Mouse (Mus musculus): ENCODE data around the gene Tmem230.

Gene Tmem230

DNA sequence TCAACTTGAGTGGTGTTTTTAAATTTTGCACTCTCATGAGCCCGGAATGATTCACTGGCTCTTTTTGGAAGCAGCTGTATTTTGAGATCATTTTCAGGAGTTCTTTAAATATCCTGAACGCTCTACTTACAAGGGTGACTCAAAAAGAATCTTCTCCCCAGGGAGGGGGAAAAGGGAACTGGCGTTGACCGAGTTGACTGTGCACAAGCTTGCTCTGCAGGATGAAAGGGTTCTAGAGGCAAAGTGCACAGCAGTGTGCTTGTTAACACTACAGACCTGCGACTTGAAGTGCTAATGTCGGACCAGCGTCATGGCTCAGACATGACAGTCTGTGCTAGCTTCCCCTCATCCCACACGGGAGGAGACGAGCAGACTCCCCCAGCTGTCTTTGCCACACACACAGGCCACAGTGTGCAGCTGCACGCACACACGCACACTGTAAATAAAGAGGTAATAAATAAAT, 26.0 kb downstream of the Tmem230 start:
- no peak for DNase-seq

DNA sequence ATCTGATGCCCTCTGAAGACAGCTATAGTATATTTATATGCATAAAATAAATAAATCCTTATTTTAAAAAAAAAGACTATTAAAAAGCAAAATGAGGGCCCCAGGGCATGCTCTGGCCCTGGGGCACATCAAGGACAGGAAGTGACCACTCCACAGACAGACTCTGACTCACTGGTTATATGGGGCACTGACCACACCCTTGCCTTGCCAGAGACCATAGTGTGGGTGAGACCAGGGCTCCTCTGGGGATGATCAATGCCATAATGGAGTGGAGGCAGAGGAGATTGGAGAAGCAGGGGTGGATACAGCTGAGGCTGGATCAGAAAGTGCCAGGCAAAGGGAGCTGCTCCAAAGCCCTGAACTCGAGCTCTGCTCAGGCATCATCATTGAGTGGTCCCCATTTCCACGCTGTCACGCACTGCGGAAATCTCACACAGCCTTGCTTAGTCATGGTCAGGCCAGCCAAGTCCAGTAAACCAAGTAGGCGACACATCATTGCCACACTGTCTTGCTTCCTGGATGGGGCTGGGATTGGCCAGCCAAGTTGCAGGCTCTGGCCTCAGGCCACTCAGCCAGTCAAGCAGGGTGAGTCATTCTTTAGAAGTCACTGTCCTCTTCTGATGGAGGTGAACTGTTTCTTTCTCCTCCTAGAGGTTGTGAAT, 35.5 kb downstream of the Tmem230 start:
- DNase-seq: no peak

DNA sequence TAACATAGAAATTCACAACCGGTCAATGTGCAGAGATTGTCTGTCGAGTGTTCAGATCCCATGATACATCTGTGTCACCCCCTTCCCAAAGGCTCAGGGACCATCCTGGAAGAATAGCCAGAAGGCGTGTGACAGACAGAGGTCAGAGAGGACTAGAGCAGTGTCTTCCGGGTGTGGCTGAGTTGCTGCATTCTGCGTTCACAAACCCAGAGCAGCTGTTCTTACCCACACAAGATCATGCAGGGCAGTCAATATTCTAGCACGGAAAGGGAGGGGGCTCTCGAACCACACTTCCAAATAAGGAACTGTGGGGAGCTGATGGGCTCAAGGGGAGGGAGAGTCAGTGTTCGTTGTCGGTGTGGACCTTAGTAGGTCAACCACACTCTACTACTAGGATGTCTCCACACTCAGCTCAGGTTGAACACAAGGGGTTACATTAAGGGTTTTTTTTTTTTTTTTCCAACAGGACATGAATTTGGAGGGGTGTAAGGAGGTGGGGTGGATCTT, 36.7 kb downstream of the Tmem230 start:
- DNase-seq: no peak

GRCm38 (mm10) chr2:132208246-132208881, 39.2 kb downstream of the Tmem230 start:
- DNase-seq: no peak

DNA sequence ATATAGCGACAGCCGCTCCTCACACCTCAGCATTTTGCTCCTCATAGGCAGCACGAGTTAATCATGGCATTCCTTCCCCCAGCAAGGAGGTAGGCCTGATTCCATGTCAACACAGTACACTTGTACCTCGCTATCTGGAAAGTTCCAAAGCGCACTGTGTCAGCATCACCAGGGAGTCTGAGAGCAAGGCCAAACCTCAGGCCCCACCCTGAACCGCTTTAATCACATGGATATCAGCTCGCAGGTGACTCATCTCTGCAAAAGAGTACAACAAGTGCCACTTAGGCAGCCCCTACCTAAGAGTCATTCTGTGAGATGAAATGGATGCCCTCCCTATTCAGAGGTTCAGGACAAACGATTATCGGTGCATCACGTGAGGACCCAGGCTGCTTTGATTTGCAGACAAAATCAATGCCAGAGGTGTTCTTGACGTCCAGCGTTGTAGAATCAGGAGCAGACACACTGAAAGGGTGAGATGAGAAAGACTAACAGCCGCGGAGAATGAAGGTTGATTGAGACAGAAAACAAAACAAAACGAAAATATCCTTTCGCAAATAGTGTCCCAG, 41.2 kb downstream of the Tmem230 start:
- no peak for DNase-seq

DNA sequence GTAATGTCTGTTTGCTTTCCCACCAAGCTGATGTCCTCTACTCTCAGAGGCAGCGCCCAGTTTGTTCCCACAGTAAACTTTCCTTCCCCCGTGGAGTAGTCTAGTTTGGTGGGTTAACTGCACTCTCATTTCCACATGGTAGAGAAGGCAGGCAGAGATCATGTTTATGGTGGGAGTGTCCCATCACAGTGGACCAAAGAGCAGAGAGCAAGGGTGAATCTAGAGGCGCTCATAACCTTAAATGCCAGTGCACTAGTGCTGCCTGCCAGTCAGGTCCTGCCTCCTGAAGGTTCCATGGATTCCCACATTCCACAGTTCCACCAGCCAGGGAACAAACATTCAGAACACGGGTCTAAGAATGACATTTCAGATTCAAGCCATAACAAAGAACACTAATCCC, 42.1 kb downstream of the Tmem230 start:
- no peak for DNase-seq

DNA sequence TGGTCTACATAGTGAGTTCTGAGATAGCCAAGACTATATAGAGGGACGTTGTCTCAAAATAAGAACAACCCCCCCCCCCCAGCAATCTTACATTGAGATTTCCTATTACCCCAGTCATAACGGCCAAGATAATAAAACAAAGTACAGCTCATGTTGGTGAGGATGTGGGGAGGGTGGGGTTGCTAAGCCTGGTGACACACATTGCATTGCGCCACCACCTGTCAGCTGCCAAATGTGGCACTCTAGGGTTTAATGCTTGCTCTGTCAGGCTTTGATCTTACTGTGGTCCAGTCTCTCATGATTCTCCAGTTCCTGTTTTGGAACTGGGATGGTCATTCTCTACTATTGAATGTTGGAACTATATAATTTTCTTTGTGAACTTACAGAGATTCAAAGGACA, 43.8 kb downstream of the Tmem230 start:
- DNase-seq: no peak

DNA sequence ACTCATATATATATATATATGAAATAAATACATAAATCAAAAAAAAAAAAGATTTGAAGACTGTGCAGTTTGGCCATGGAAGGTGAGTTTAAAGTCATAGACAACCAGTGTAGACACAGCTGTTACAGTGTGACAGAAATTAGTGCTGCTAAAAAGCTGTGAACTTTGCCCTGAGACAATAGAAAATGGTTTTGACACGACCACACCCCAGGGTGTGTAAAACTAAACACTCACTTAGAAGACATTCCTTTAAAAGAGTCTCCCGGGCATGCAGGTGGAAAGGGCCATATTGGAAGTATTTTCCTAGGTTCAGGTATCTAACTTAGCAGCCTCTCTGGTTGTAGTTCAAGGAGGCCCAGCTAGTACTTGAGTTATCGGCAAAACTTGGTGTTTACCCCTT, 44.4 kb downstream of the Tmem230 start:
- no peak for DNase-seq

DNA sequence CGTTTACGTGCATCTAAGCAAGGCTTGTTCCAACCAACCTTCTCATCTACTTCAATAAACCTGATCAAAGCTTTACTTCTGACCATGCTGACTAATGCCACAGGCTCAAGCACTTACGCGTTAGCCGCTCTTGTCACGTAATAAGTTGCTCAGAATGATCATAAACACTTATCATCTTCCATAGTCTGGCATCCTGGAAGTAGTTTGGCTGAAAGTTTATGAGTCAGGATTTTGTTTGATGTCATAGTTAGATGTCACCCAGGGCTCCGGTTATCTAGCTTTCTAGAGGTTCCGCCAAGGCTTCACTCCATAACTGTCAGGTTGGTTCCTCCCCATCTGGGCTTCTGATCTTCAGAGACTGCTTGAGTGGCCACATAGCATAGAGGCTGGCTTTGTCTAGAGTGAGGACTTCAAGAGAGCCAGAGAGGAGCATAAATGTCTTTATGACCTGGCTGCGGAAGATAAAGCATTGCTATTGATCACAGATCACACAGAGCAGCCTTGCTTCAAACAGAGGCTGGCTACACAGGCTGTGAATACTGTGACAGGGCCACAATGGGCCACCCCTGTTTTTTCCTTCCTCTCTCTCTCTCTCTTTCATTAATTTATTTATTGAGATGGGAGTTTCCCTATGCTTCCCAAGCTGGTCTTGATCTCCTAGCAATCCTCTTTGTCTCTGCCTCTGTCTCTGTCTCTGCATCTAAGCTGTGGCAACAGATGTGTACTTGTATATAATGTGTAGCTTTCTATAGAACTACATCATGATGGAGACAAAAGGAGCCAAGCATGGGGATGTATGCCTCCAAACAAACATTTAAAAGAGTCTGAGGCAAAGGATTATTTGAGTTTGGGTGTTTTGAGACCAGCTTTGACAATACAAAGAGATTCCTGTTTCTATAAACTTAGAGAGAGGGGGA, 49.3 kb downstream of the Tmem230 start:
- DNase-seq: no peak

GRCm38 (mm10) chr2:132195602-132196001, 52.0 kb downstream of the Tmem230 start:
- DNase-seq: no peak

DNA sequence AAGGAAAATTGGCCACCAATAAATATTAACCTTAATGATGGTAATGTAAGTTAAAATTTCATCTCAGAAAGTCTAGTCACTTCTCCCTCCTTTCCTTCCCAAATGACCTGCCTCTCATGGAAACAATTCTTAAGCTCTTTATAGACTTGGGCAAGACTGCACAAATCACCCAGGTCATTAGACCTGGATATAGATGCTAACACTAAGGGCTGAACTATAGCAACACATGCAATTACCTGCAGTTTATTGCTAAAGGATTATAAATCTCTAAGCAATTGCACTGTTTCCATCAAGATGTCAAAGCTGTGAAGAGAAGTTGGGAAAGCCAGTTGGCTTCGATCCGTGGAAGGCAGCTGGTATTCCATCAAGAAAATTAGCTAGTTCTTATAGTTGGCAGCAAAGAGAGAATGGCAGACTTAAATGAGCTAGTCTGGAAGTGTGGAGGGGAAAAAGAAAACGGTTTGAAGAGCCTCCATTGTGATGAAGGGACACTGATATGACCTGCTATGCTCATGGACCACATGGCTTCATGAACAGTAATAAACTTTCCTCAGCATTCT, 56.9 kb downstream of the Tmem230 start:
- no peak for DNase-seq
